Mouse (Mus musculus) forebrain, postnatal 0 days (tissue): ENCODE results near the gene 1700067K01Rik. TPM values are rescaled to one million over a fixed set of nuclear protein-coding genes. Genes with fewer than 3 reads are reported as not detected.
A peak's percentile ranks its signal among the peaks of the same experiment; 100 is the strongest.

Experiments used
- ATAC-seq: fragments of 200-750 bp; cut with Nextera tagmentation; 2 replicates; pipeline ENCODE4 v1.8.0; 2017; ENCODE audit warnings: mild to moderate bottlenecking, moderate library complexity
- DNase-seq: peaks from one replicate; pipeline ENCODE4 v3.0.0-alpha.2; 2015
- H3K27ac ChIP-seq: fragments of 300-500 bp; sonication (generic); 2 replicates; pipeline ENCODE4 v1.5.1; 2014; ENCODE audit warnings: low read depth, mild to moderate bottlenecking, antibody characterized with exemption, low read length, moderate library complexity, mixed read lengths
- H3K27me3 ChIP-seq: fragments of 300-500 bp; sonication (generic); 2 replicates; pipeline ENCODE4 v1.6.1; 2014; ENCODE audit warnings: mild to moderate bottlenecking, low read length, mixed read lengths; ENCODE audit not compliant: insufficient read depth
- H3K36me3 ChIP-seq: fragments of 300-500 bp; sonication (generic); 2 replicates; pipeline ENCODE4 v1.6.1; 2014; ENCODE audit warnings: mild to moderate bottlenecking, moderate library complexity; ENCODE audit not compliant: insufficient read depth
- H3K4me1 ChIP-seq: fragments of 300-500 bp; sonication (generic); 2 replicates; pipeline ENCODE4 v1.6.1; 2014; ENCODE audit warnings: antibody characterized with exemption; ENCODE audit not compliant: insufficient read depth
- H3K4me2 ChIP-seq: fragments of 300-500 bp; sonication (generic); 2 replicates; pipeline ENCODE4 v1.6.1; 2014; ENCODE audit warnings: low read depth, mild to moderate bottlenecking, moderate library complexity
- H3K4me3 ChIP-seq: fragments of 300-500 bp; sonication (generic); 2 replicates; pipeline ENCODE4 v1.5.1; 2014; ENCODE audit warnings: low read depth, low read length, mixed read lengths
- H3K9ac ChIP-seq: fragments of 300-500 bp; sonication (generic); 2 replicates; pipeline ENCODE4 v1.6.1; 2014; ENCODE audit warnings: mild to moderate bottlenecking
- H3K9me3 ChIP-seq: fragments of 300-500 bp; sonication (generic); 2 replicates; pipeline ENCODE4 v1.6.1; 2016; ENCODE audit warnings: low read length
- CTCF ChIP-seq: sonication (generic); IDR thresholded peaks from 2 replicates; pipeline ENCODE4 v1.5.1; 2016; ENCODE audit warnings: antibody characterized with exemption, control low read depth, low read depth
- WGBS: fragments of 180-500 bp; shearing (Covaris S2); extraction: QIAGEN DNeasy Blood & Tissue Kit; methylation state at CpG from one replicate; pipeline ENCODE4 v1.1.7; 2014; 5-methylcytosine and 5-hydroxymethylcytosine counted together
- polyA plus RNA-seq: library from polyadenylated mRNA; unstranded; fragments of >200 nt; fragmentation: Nextera tagmentation; extraction: Ambion mirVana; gene quantifications from 2 replicates; pipeline ENCODE4 v1.2.1, GENCODE M21; 2015
- total RNA-seq: library from RNA; depleted of rRNA; stranded (reverse); fragments of >200 nt; gene quantifications from 2 replicates; pipeline ENCODE4 v1.2.3, GENCODE M21; 2014

1700067K01Rik gene
- total and polyA plus RNA-seq, 2 experiments from 2014 or later: 0.81 to 0.86 TPM

- ATAC-seq: no peak
- no peak overlapping the region for H3K9ac ChIP-seq
- H3K36me3 ChIP-seq: no peaks in the 10 kb centered on the region
- no peak for DNase-seq
- WGBS: 76% methylated on average over 1 of the region's 1 CpGs
- peaks cover 8% of the 10 kb centered on the region for H3K27me3 ChIP-seq
- no peak overlapping the region for H3K4me3 ChIP-seq
- TF ChIP-seq CTCF: no peak
- no peaks in the 10 kb centered on the region for H3K9me3 ChIP-seq
- H3K27ac ChIP-seq: no peak overlapping the region
- H3K4me2 ChIP-seq: no peak overlapping the region
- H3K4me1 ChIP-seq: no peaks in the 10 kb centered on the region
These were observed 22.3 kb downstream of the 1700067K01Rik start for GRCm38 (mm10) chr8:84023631-84024030.

- no peaks in the 10 kb centered on the region for H3K4me1 ChIP-seq
- TF ChIP-seq CTCF: peak; percentile 65
- 11% methylated on average over 10 of the region's 10 CpGs for WGBS
- H3K9me3 ChIP-seq: no peaks in the 10 kb centered on the region
- H3K27ac ChIP-seq: no peak overlapping the region
- DNase-seq (no peak), ATAC-seq (no peak)
- no peak overlapping the region for H3K9ac ChIP-seq
- peaks cover 8% of the 10 kb centered on the region for H3K27me3 ChIP-seq
- H3K4me3 ChIP-seq: no peak overlapping the region
- no peaks in the 10 kb centered on the region for H3K36me3 ChIP-seq
- no peak overlapping the region for H3K4me2 ChIP-seq
These were observed 22.9 kb downstream of the 1700067K01Rik start for GRCm38 (mm10) chr8:84024171-84024570.

- DNase-seq (peak; percentile 72), ATAC-seq (peak; percentile 81)
- H3K4me1 ChIP-seq: no peaks in the 10 kb centered on the region
- WGBS: 1% methylated on average over 41 of the region's 41 CpGs
- peak overlapping the region; percentile 55 for H3K9ac ChIP-seq
- H3K27ac ChIP-seq: no peak overlapping the region
- no peaks in the 10 kb centered on the region for H3K9me3 ChIP-seq
- H3K36me3 ChIP-seq: no peaks in the 10 kb centered on the region
- TF ChIP-seq CTCF: no peak
- peak overlapping the region; percentile 48 for H3K4me3 ChIP-seq
- peak overlapping the region; percentile 86 for H3K4me2 ChIP-seq
- H3K27me3 ChIP-seq: peaks cover 8% of the 10 kb centered on the region
These were observed 24.6 kb downstream of the 1700067K01Rik start for GRCm38 (mm10) chr8:84025863-84026262.

- Histone ChIP-seq H3K9me3 (no peaks in the 10 kb centered on the region), H3K4me2 (no peak overlapping the region), H3K27ac (no peak overlapping the region), H3K9ac (no peak overlapping the region), H3K36me3 (no peaks in the 10 kb centered on the region), H3K4me3 (no peak overlapping the region), H3K27me3 (peaks cover 8% of the 10 kb centered on the region; the same call in 1 of the 2 replicates), H3K4me1 (no peaks in the 10 kb centered on the region)
- no peak for ATAC-seq
- WGBS: 12% methylated on average over 10 of the region's 10 CpGs
- DNase-seq: no peak
- no peak for TF ChIP-seq CTCF
These were observed 26.1 kb downstream of the 1700067K01Rik start for GRCm38 (mm10) chr8:84027449-84027848.

- ATAC-seq (no peak), DNase-seq (no peak)
- H3K27me3 ChIP-seq: peaks cover 8% of the 10 kb centered on the region; the same call in 1 of the 2 replicates
- H3K9me3 ChIP-seq: no peaks in the 10 kb centered on the region
- no peaks in the 10 kb centered on the region for H3K4me1 ChIP-seq
- WGBS: 91% methylated on average over 5 of the region's 5 CpGs
- no peak overlapping the region for H3K9ac ChIP-seq
- H3K4me2 ChIP-seq: no peak overlapping the region
- no peaks in the 10 kb centered on the region for H3K36me3 ChIP-seq
- H3K27ac ChIP-seq: no peak overlapping the region
- TF ChIP-seq CTCF: no peak
- H3K4me3 ChIP-seq: no peak overlapping the region
These were observed 28.0 kb downstream of the 1700067K01Rik start for GRCm38 (mm10) chr8:84029272-84029671.

- ATAC-seq: no peak
- no peak for DNase-seq
- no peaks in the 10 kb centered on the region for H3K4me1 ChIP-seq
- no peaks in the 10 kb centered on the region for H3K36me3 ChIP-seq
- H3K9me3 ChIP-seq: no peaks in the 10 kb centered on the region
- H3K27me3 ChIP-seq: no peaks in the 10 kb centered on the region
- H3K4me3 ChIP-seq: no peak overlapping the region
- WGBS: 80% methylated on average over 4 of the region's 4 CpGs
- no peak overlapping the region for H3K4me2 ChIP-seq
- no peak overlapping the region for H3K9ac ChIP-seq
- no peak overlapping the region for H3K27ac ChIP-seq
- no peak for TF ChIP-seq CTCF
These were observed 31.5 kb downstream of the 1700067K01Rik start for GRCm38 (mm10) chr8:84032777-84033176.

GRCm38 (mm10) chr8:84038015-84038414 lies 36.7 kb downstream of the 1700067K01Rik start:
- WGBS: 81% methylated on average over 5 of the region's 5 CpGs
- Histone ChIP-seq H3K9me3 (no peaks in the 10 kb centered on the region), H3K4me3 (no peak overlapping the region), H3K36me3 (no peaks in the 10 kb centered on the region), H3K4me1 (peaks cover 6% of the 10 kb centered on the region; the same call in 1 of the 2 replicates), H3K9ac (no peak overlapping the region), H3K27ac (no peak overlapping the region), H3K27me3 (peaks cover 10% of the 10 kb centered on the region), H3K4me2 (no peak overlapping the region)
- ATAC-seq (no peak), DNase-seq (no peak)
- no peak for TF ChIP-seq CTCF
